Mouse (Mus musculus): Measurements from ENCODE around the gene Fgfr2.
A peak's percentile ranks its signal among the peaks of the same experiment; 100 is the strongest.

The Fgfr2 gene

GRCm38 (mm10) chr7:130590845-130591437, 2532.2 kb downstream of the Fgfr2 start:
- peak; percentile 13 for DNase-seq (ENCODE audit: low read depth)

GRCm38 (mm10) chr7:130590081-130590828, 2532.9 kb downstream of the Fgfr2 start:
- DNase-seq (ENCODE audit: low read depth), result no peak

GRCm38 (mm10) chr7:130586521-130587072, 2536.6 kb downstream of the Fgfr2 start:
- DNase-seq (ENCODE audit: low read depth), result no peak

- no peak for DNase-seq (ENCODE audit: low read depth)
Measured at GRCm38 (mm10) chr7:130578607-130579006, 2544.5 kb downstream of the Fgfr2 start.

GRCm38 (mm10) chr7:130578066-130578465, 2545.1 kb downstream of the Fgfr2 start:
- no peak for DNase-seq (ENCODE audit: low read depth)

GRCm38 (mm10) chr7:130577388-130578003, 2545.7 kb downstream of the Fgfr2 start, which contains the start of gene Tacc2:
Gene Tacc2, plus strand, starts transcription at chr7:130577438.
- no peak for DNase-seq (ENCODE audit: low read depth)

GRCm38 (mm10) chr7:130576981-130577380, 2546.2 kb downstream of the Fgfr2 start:
- no peak for DNase-seq (ENCODE audit: low read depth)

GRCm38 (mm10) chr7:130574211-130574991, 2548.7 kb downstream of the Fgfr2 start:
- DNase-seq (ENCODE audit: low read depth), result no peak

GRCm38 (mm10) chr7:130573746-130574145, 2549.4 kb downstream of the Fgfr2 start:
- DNase-seq (ENCODE audit: low read depth), result no peak

GRCm38 (mm10) chr7:130572821-130573220, 2550.3 kb downstream of the Fgfr2 start, which contains the start of gene Nsmce4a:
Gene Nsmce4a, minus strand, starts transcription at chr7:130573118.
- no peak for DNase-seq (ENCODE audit: low read depth)

- no peak for DNase-seq (ENCODE audit: low read depth)
Measured at GRCm38 (mm10) chr7:130570472-130570871, 2552.7 kb downstream of the Fgfr2 start.

GRCm38 (mm10) chr7:130568783-130569436, 2554.2 kb downstream of the Fgfr2 start:
- DNase-seq (ENCODE audit: low read depth), result no peak

- no peak for DNase-seq (ENCODE audit: low read depth)
Measured at GRCm38 (mm10) chr7:130564596-130564995, 2558.6 kb downstream of the Fgfr2 start.

GRCm38 (mm10) chr7:130563880-130564279, 2559.3 kb downstream of the Fgfr2 start:
- no peak for DNase-seq (ENCODE audit: low read depth)

GRCm38 (mm10) chr7:130563276-130563675, 2559.9 kb downstream of the Fgfr2 start:
- DNase-seq (ENCODE audit: low read depth), result no peak

- no peak for DNase-seq (ENCODE audit: low read depth)
Measured at GRCm38 (mm10) chr7:130560933-130561332, 2562.2 kb downstream of the Fgfr2 start.

- no peak for DNase-seq (ENCODE audit: low read depth)
Measured at GRCm38 (mm10) chr7:130558592-130558991, 2564.6 kb downstream of the Fgfr2 start.

GRCm38 (mm10) chr7:130555597-130555996, 2567.6 kb downstream of the Fgfr2 start:
- DNase-seq (ENCODE audit: low read depth), result no peak

- no peak for DNase-seq (ENCODE audit: low read depth)
Measured at GRCm38 (mm10) chr7:130553321-130553720, 2569.8 kb downstream of the Fgfr2 start.

- DNase-seq (ENCODE audit: low read depth), result no peak
Measured at GRCm38 (mm10) chr7:130552780-130553179, 2570.4 kb downstream of the Fgfr2 start.

GRCm38 (mm10) chr7:130547635-130548175, 2575.4 kb downstream of the Fgfr2 start:
- no peak for DNase-seq (ENCODE audit: low read depth)

All from 416B (cell line).